Mouse (Mus musculus): ENCODE measurements around the gene Gadd45b. TPM values are rescaled to one million over a fixed set of nuclear protein-coding genes. Genes with fewer than 3 reads are reported as not detected.

Gadd45b gene
- total RNA-seq, 1 experiment from 2014 or later: 7.5 TPM

- ATAC-seq (replicated peaks; ENCODE audit: low read depth, poor library complexity, severe bottlenecking): no peak
Measured at GRCm38 (mm10) chr10:80972071-80972987, 42.5 kb downstream of the Gadd45b start.

GRCm38 (mm10) chr10:80973722-80974121 lies 43.8 kb downstream of the Gadd45b start:
- ATAC-seq (replicated peaks; ENCODE audit: low read depth, poor library complexity, severe bottlenecking): no peak

- ATAC-seq (replicated peaks; ENCODE audit: low read depth, poor library complexity, severe bottlenecking): no peak
Measured at GRCm38 (mm10) chr10:80975478-80975877, 45.6 kb downstream of the Gadd45b start.

- ATAC-seq (replicated peaks; ENCODE audit: low read depth, poor library complexity, severe bottlenecking): peak; percentile 69
Measured at GRCm38 (mm10) chr10:80981564-80982112, 51.8 kb downstream of the Gadd45b start.

Other genes with a start within 250 kb of the Gadd45b start
- gene Mob3a, start 228.1 kb upstream of the Gadd45b start, total RNA-seq (2017): 42.9 and 49.3 TPM in 2 replicates
- gene Izumo4, start 227.9 kb upstream of the Gadd45b start, total RNA-seq (2017): 6.4 and 10.4 TPM in 2 replicates
- gene Ap3d1, start 187.8 kb upstream of the Gadd45b start, total RNA-seq (2017): 33.6 and 39.4 TPM in 2 replicates
- 7.6 and 19.5 TPM in 2 replicates for gene Dot1l, start 174.9 kb upstream of the Gadd45b start, total RNA-seq (2017)
- gene Sf3a2, start 131.9 kb upstream of the Gadd45b start, total RNA-seq (2017): 26.6 and 46.7 TPM in 2 replicates
- 36.7 and 43.0 TPM in 2 replicates for gene Plekhj1, start 131.4 kb upstream of the Gadd45b start, total RNA-seq (2017)
- gene Amh, start 124.8 kb upstream of the Gadd45b start, total RNA-seq (2017): 0.58 TPM in 1 of 2 replicates, not detected in the other
- not detected in 2 replicates for gene Jsrp1, start 116.6 kb upstream of the Gadd45b start, total RNA-seq (2017)
- 288 TPM in 2 replicates for gene Oaz1, start 103.4 kb upstream of the Gadd45b start, total RNA-seq (2017)
- gene Lingo3, start 86.0 kb upstream of the Gadd45b start, total RNA-seq (2017): 0.05 TPM in 1 of 2 replicates, not detected in the other
- gene Lsm7, start 74.9 kb upstream of the Gadd45b start, total RNA-seq (2017): 398 and 403 TPM in 2 replicates
- 29.8 and 37.1 TPM in 2 replicates for gene Sppl2b, start 74.8 kb upstream of the Gadd45b start, total RNA-seq (2017)
- gene Tmprss9, start 58.2 kb upstream of the Gadd45b start, total RNA-seq (2017): not detected in 2 replicates
- 40.2 and 52.3 TPM in 2 replicates for gene Timm13, start 29.1 kb upstream of the Gadd45b start, total RNA-seq (2017)
- gene Lmnb2, start 11.8 kb upstream of the Gadd45b start, total RNA-seq (2017): 44.0 and 46.6 TPM in 2 replicates
- gene Gng7, start 84.9 kb downstream of the Gadd45b start, total RNA-seq (2017): 0.18 and 2.2 TPM in 2 replicates
- not detected in 2 replicates for gene Diras1, start 95.6 kb downstream of the Gadd45b start, total RNA-seq (2017)
- 4.1 and 5.5 TPM in 2 replicates for gene Slc39a3, start 107.4 kb downstream of the Gadd45b start, total RNA-seq (2017)
- 41.4 and 43.1 TPM in 2 replicates for gene Sgta, start 130.1 kb downstream of the Gadd45b start, total RNA-seq (2017)
- gene Thop1, start 140.0 kb downstream of the Gadd45b start, total RNA-seq (2017): 18.6 and 25.9 TPM in 2 replicates
- gene Creb3l3, start 168.8 kb downstream of the Gadd45b start, total RNA-seq (2017): 0.18 and 0.58 TPM in 2 replicates
- 56.2 and 61.8 TPM in 2 replicates for gene Map2k2, start 175.8 kb downstream of the Gadd45b start, total RNA-seq (2017)
- 13.1 and 14.5 TPM in 2 replicates for gene Zbtb7a, start 205.1 kb downstream of the Gadd45b start, total RNA-seq (2017)
- gene Pias4, start 237.8 kb downstream of the Gadd45b start, total RNA-seq (2017): 8.4 and 17.5 TPM in 2 replicates
- gene Eef2, start 246.6 kb downstream of the Gadd45b start, total RNA-seq (2017): 1,623 and 1,948 TPM in 2 replicates